Mouse (Mus musculus) testis, postnatal 10 days (tissue): ENCODE results near the gene Usp5.
"Not testable (repeated sequence)": the region's sequence is repeated elsewhere in the genome, so short reads cannot be mapped to it uniquely, and the experiment has no call there.

ENCODE experiments used
- DNase-seq: peaks from one replicate; pipeline ENCODE4 v3.0.0; 2021; ENCODE audit warnings: low spot score

Usp5 gene

GRCm38 (mm10) chr6:124811701-124812560 is 17.4 kb downstream of the Usp5 start:
- no peak for DNase-seq

GRCm38 (mm10) chr6:124811403-124811665 is 17.9 kb downstream of the Usp5 start:
- no peak for DNase-seq

GRCm38 (mm10) chr6:124810566-124811402 is 18.5 kb downstream of the Usp5 start:
- not testable (repeated sequence) for DNase-seq

GRCm38 (mm10) chr6:124809775-124810538 is 19.3 kb downstream of the Usp5 start:
- DNase-seq, result peak; percentile 68

GRCm38 (mm10) chr6:124809052-124809774 is 20.1 kb downstream of the Usp5 start:
- DNase-seq, result peak; percentile 90

GRCm38 (mm10) chr6:124808358-124809012 is 20.8 kb downstream of the Usp5 start, which contains the start of gene Spsb2:
TSS of gene Spsb2 (plus strand) at chr6:124808661.
- DNase-seq, result peak; percentile 81

GRCm38 (mm10) chr6:124807986-124808357 is 21.3 kb downstream of the Usp5 start:
- DNase-seq, result no peak

GRCm38 (mm10) chr6:124807366-124807765 is 21.9 kb downstream of the Usp5 start:
- no peak for DNase-seq

GRCm38 (mm10) chr6:124806446-124807140 is 22.7 kb downstream of the Usp5 start:
- no peak for DNase-seq

GRCm38 (mm10) chr6:124805341-124806321 is 23.7 kb downstream of the Usp5 start:
- DNase-seq, result peak; percentile 99

GRCm38 (mm10) chr6:124804341-124804740 is 24.9 kb downstream of the Usp5 start:
- no peak for DNase-seq

GRCm38 (mm10) chr6:124803691-124804090 is 25.6 kb downstream of the Usp5 start:
- not testable (repeated sequence) for DNase-seq

- no peak for DNase-seq
Observed at GRCm38 (mm10) chr6:124803061-124803460, 26.2 kb downstream of the Usp5 start.

- not testable (repeated sequence) for DNase-seq
Observed at GRCm38 (mm10) chr6:124802400-124802799, 26.9 kb downstream of the Usp5 start.

- no peak for DNase-seq
Observed at GRCm38 (mm10) chr6:124796200-124796599, 33.1 kb downstream of the Usp5 start.

GRCm38 (mm10) chr6:124795781-124796180 is 33.5 kb downstream of the Usp5 start:
- no peak for DNase-seq

- no peak for DNase-seq
Observed at GRCm38 (mm10) chr6:124791911-124792310, 37.4 kb downstream of the Usp5 start.

- DNase-seq, result no peak
Observed at GRCm38 (mm10) chr6:124790121-124790520, 39.2 kb downstream of the Usp5 start.

GRCm38 (mm10) chr6:124789519-124789918 is 39.8 kb downstream of the Usp5 start:
- no peak for DNase-seq
